Mouse (Mus musculus): ENCODE data around the gene Mest.

Mest gene

DNA sequence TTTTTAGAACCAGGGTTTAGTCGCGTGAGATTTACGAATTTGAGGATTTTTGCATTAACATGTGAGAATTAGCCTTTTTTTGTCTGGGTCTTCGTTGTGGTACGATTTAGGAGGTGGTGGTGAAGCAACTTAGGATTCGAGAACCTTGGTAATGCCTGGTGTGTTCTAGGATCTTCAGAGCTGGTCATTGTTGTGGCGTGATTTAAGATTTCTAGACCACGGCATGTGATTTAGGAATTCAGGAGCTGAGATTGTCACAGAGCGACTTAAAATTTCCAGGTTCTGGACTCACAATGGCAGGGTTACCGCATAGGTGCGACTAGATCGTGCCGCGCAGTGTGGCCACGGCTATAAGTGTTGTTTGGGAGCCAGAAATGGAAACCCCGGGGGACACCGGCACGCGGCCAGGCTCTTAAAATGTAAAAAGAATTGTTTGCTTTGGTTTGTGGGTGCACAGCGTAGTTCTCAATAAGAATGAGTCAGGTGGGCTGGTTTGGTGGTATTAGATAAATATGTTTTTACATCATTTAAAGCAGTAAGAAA is 15.2 kb downstream of the Mest start:
- DNase-seq (ENCODE audit: low spot score in 2 of 2): no peak

DNA sequence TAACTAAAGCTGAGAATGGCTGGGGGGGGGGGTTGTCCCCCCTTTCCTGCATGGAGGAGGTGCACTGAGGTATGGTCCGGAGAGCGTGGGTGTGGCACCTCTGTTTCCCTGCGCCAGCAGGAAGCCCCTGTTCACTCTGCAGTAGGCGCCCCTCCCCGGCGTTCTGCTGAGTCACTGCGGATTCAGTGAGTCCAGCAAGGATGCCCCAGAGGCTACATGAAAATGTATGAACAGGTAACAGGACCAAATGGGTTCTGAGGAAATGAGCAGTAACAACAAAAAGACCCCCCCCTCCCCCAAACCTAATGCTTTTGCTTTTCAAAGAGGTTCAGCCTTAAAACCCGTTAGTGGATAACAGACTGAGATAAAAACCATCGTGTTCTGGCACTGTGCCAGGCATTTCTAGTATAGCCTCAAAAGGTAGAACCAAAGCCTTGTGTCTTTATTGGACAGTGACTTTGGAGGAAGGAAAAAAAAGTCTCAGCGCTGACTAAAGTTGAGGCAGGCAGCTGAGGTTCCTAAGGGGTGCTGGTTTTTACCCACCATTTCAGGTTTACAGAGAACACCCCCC is 15.9 kb downstream of the Mest start:
- DNase-seq (ENCODE audit: low spot score in 2 of 2): no peak

DNA sequence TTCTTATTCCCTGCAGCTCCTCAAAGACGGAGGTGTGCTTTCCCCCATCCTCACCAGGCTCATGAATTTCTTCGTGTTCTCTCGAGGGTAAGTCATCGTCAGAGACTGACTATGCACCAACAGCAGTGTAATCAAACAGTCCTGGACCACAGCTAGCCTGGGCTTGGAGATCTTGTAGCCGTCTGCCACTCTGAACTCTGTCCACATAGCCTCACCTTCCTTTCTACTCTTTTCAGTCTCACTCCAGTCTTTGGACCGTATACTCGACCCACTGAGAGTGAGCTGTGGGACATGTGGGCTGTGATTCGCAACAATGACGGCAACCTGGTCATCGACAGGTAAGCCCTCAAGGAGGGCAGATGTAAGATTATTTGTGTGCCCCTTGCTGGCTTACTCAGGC is 21.5 kb downstream of the Mest start:
- no peak for DNase-seq (ENCODE audit: low spot score in 2 of 2)

DNA sequence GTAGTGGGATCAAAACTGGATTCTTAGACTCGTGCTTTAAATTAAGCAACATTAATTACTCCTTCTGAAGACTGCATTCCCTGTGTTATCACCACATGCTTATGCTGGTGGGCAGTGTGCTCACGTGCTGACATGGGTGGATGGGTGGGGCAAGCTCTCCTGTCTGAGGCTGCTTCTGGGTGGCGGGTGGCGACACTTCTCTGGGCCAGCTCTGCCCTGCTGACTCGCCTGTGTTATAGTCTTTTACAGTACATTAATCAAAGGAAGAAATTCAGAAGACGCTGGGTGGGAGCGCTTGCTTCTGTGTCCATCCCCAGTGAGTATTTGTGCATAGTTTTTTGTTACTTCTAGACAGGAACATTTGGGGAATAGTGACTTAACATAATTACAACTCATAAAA is 22.2 kb downstream of the Mest start:
- DNase-seq (ENCODE audit: low spot score in 2 of 2): no peak

DNA sequence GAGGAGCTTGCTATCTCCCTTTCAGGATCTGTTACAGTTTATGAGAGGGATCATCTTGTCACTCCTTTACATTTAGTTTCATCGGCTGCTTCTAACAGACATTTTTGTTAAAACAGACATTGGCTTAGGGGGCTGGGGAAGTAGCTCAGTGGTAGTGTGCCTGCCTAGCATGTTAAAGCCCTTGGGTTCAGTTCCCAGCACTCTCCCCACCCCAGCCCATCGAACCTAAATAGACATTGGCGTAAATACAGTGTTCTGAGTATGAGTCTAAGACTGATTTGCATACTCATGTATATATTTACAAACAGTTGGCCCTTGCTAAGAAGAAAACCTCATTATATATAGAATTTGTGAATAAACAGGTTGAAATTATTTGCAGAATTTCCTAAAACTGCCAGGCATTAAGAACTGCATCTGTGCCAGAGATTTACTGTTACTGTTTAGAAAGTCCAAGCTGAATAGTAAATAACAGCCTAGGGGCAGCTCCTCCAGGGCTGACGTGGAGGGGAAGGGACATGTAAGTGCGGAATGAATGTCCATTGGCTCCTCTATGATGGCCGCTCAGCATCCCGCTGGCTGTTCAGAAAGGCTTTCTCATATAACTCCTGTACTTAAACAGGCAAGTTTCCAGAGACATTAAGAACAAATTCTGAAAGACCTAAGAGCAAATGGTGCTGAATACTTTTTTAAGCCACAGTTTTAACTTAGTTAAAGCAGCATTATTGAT is 24.4 kb downstream of the Mest start:
- DNase-seq (ENCODE audit: low spot score in 2 of 2): no peak

DNA sequence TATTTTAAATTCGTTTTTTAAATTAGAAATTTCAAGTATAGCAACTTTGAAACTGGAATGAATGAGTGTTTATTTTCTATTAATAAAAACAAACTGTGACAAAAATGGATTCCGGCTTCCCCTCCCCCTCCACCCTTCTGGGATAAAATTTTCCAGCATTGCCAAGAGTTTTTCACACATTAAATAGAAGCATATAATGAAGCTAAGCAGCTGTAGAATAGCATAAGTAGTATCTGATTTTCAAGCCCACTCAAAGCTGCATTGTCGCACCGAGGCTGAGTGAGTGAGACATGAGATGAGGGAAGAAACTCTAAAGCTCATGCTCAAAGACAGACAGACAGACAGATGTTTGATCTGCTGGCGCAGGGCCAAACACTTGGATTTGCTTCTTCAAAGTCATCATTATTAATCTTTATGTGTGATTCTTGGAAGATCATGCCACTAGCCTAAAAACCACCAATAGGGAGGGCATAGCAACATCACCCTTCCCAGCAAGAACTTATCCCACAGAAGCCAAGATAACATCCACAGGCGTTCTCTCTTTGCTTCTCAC is 25.1 kb downstream of the Mest start:
- no peak for DNase-seq (ENCODE audit: low spot score in 2 of 2)

DNA sequence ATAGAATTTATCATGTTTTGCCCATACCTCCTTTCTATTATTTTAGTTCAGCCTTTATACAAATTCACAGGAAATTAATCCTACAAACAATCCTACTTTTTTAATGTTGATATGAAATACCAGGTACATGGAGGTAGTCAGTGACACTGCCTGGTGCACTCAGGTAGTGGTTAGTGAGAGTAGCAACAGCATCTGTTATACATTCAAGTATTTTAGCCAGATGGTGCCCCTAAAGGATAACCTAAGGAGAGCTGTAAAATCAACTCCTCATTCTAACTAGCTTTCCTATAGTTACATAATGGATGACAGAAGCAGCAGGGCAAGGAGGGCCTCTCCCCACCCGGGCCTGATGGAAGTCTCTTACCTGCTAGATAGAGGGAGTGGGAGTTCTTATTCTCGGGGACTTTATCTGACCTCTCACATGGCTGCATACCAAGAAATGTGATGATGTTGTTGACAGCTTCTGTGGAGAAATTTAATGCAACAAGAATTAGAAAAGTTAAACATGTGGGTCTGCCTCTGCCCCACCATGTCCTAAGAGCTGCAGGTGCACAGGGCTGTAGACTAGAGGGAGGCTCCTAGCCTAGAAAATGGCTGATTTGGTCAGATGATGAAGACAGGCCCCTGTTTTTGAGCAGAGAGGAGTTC is 25.8 kb downstream of the Mest start:
- DNase-seq (ENCODE audit: low spot score in 2 of 2): no peak

DNA sequence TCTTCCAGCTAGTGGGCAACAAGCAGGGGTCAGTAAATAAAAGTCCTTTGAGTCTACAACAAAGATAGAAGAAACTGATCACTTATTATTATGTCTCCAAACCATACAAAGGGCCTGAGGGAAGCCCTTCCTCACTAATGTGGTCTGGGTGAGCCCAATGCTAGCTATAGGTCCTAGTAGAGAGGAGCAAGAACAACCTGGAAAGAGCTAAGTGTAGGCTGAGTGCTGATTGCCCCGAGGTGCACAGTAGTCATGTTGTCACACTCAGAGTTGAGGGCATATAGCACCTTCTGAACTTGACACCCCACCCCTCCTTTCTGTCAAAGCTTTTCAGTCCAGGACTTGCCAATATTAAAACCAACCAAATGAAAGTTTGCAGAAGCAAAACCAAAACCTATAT is 26.5 kb downstream of the Mest start:
- DNase-seq (ENCODE audit: low spot score in 2 of 2): no peak

DNA sequence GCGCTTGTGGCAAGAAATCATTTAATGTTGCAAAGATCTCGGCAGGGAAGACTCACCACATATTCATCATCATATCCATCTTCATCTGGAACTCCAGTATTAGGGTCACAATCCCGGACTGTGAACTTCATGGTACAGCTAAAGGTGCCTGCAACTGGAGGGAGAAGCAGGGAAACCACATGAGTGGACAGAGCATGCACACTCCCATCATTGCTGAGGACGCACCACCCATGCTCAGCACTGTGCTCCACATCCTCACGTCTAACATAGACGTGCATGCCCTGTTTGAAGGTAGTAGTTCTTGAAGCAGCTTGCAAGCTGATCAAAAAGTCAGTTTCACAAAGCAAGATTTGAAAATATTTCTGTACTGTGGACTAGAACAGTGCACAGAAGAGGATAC is 27.1 kb downstream of the Mest start:
- no peak for DNase-seq (ENCODE audit: low spot score in 2 of 2)

DNA sequence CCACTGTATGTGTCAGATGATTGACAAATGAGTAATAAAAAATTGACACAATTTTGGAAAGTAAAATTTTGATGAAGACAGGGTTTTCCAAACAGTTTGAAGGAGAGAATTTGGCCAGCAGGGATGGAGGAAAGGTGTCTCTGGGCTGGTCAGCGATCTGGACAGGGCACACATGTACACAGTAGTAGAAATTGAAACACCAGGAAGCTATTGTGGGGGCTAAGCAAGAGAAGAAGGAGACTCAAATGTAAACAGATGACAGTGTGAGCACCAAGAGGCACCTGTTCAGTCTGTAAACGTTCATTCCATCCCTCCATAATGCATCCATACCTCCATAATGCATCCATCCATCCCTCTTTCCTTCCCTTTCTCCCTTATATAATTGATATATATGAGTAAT is 27.9 kb downstream of the Mest start:
- DNase-seq (ENCODE audit: low spot score in 2 of 2): no peak
